Mouse (Mus musculus) forebrain, embryonic 16.5 days (tissue): ENCODE data around the gene Slc12a5. TPM values are rescaled to one million over a fixed set of nuclear protein-coding genes. Genes with fewer than 3 reads are reported as not detected.
A peak's percentile ranks its signal among the peaks of the same experiment; 100 is the strongest.

ENCODE experiments used
- ATAC-seq: fragments of 200-750 bp; cut with Nextera tagmentation; 2 replicates; pipeline ENCODE4 v1.8.0; 2017; ENCODE audit warnings: mild to moderate bottlenecking, moderate library complexity
- H3K27ac ChIP-seq: fragments of 300-500 bp; sonication (generic); 2 replicates; pipeline ENCODE4 v1.5.1; 2014; ENCODE audit warnings: low read length, control low read depth
- H3K27me3 ChIP-seq: fragments of 300-500 bp; sonication (generic); replicated peaks from 2 replicates; pipeline ENCODE4 v1.6.1; 2014; ENCODE audit warnings: low read length; ENCODE audit not compliant: control insufficient read depth, insufficient read depth
- H3K36me3 ChIP-seq: fragments of 300-500 bp; sonication (generic); 2 replicates; pipeline ENCODE4 v1.6.1; 2014; ENCODE audit not compliant: control insufficient read depth, insufficient read depth
- H3K4me1 ChIP-seq: fragments of 300-500 bp; sonication (generic); replicated peaks from 2 replicates; pipeline ENCODE4 v1.6.1; 2014; ENCODE audit warnings: low read length; ENCODE audit not compliant: control insufficient read depth, insufficient read depth
- H3K4me2 ChIP-seq: fragments of 300-500 bp; sonication (generic); 2 replicates; pipeline ENCODE4 v1.6.1; 2014; ENCODE audit warnings: mild to moderate bottlenecking, low read length, control low read depth
- H3K4me3 ChIP-seq: fragments of 300-500 bp; sonication (generic); replicated peaks from 2 replicates; pipeline ENCODE4 v1.5.1; 2014; ENCODE audit warnings: mild to moderate bottlenecking, low read length, control low read depth
- H3K9ac ChIP-seq: fragments of 300-500 bp; sonication (generic); replicated peaks from 2 replicates; pipeline ENCODE4 v1.6.1; 2014; ENCODE audit warnings: low read depth, low read length, control low read depth
- H3K9me3 ChIP-seq: fragments of 300-500 bp; sonication (generic); 2 replicates; pipeline ENCODE4 v1.6.1; 2016; ENCODE audit warnings: low read length; ENCODE audit not compliant: control insufficient read depth
- WGBS: fragments of 180-500 bp; shearing (Covaris S2); extraction: QIAGEN DNeasy Blood & Tissue Kit; methylation state at CpG from one replicate; pipeline ENCODE4 v1.1.7; 2014; 5-methylcytosine and 5-hydroxymethylcytosine counted together
- polyA plus RNA-seq: library from polyadenylated mRNA; unstranded; fragments of >200 nt; fragmentation: Nextera tagmentation; extraction: Ambion mirVana; gene quantifications from 2 replicates; pipeline ENCODE4 v1.2.1, GENCODE M21; 2015

Slc12a5 gene
- 13.1 and 22.4 TPM in 2 replicates for polyA plus RNA-seq

DNA sequence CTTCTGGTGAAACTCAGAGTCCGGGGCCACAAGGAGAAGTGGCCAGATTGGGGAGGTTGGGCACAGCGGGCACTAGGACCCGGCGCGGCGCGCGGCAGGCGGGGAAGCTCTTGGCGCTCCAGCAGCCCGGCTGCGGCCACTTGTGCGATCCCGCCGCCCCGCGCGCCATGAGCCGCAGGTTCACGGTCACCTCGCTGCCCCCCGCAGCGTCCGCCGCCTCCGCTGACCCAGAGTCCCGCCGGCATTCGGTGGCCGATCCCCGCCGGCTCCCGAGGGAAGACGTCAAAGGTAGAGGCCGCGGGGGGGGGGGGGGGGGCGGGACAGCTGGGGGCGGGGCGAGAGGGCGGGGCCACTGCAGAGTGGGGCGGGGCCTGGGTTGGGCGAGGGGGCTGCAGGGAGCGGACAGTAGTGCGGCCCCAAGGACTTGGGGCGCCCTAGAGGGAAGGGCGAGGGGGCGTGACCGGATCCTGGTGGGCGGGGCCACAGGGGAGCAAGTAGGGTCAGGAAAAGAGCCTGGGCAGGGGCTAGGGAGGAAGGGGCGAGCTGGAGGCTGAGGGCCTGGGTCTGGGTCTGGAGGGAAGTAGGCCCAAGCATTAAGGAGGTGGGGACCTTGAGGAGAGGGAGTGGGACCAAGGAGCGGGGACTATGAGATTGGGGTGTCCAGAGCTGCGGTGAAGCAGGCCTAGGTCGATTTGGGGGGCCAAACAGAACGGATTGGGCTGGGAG, at the start of gene Slc12a5:
TSS of gene Slc12a5 (plus strand) at position 87 of the 726 bp plus-strand sequence.
- H3K9me3 ChIP-seq, result no peaks in the 10 kb centered on the region
- no peak within 1 kb of the TSS for H3K27ac ChIP-seq
- peak within 1 kb of the TSS; percentile 60 for H3K9ac ChIP-seq
- H3K27me3 ChIP-seq, result peaks cover 3% of the 10 kb centered on the region; the same call in 1 of the 2 replicates
- H3K4me3 ChIP-seq, result peak within 1 kb of the TSS; percentile 58
- WGBS, result 1% methylated on average over 35 of the region's 54 CpGs
- H3K4me1 ChIP-seq, result peaks cover 23% of the 10 kb centered on the region
- no peaks in the 10 kb centered on the region for H3K36me3 ChIP-seq
- peak; percentile 39; the same call in 1 of the 2 replicates for ATAC-seq
- H3K4me2 ChIP-seq, result peak within 1 kb of the TSS; percentile 45

DNA sequence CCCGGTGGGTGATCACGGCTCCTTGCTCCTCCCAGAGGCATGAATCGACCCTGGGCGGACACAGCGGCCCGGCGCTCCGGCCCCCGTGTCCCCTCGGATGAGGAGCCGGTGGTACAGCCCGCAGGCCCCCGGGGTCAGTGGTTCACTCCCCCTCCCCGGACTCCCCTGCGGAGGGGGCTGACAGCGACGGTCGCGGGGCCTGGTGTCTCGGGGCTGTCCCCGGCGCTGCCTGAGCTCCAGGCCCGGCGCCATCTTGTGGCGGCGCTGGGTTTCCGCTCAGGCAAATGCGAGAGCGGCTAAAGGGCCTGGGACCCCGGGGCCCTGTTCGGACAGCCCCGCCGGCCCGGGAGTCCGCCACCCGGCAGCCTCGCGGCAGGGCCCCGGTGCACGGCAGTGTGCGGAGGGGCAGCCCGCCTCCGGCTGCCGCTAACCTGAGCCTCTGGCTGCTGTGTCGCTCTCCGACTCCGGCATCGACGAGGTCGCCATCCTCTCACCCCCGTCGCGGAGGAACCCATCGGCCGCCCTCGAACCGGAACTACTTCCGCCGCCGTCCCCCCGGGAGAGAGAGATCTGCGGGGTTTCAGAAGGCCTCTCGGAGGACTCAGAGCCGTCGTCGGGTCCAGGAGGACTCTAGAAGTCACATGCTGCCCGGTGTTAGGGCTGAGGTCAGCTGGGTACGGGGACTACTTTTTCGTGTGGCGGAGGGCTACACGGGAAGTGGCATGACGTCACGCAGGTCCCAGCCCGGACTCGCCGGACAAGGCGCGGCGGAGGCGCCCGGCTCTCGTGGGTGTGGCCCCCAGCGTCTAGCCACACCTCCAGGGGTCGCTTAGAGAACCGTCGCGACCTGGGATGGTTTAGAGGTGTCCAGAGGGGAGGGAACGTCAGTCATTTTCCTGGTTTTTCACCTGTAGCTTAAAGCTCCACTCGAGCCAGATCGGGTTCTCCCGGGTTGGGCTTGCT, 49.2 kb upstream of the Slc12a5 start, which contains the start of gene Zfp335:
TSS of gene Zfp335 (minus strand) at position 672 of the 963 bp plus-strand sequence.
- ATAC-seq, result peak; percentile 91
- WGBS, result under 1% methylated on average over 90 of the region's 91 CpGs
- H3K9me3 ChIP-seq, result no peaks in the 10 kb centered on the region; the same call in 1 of the 2 replicates
- no peaks in the 10 kb centered on the region for H3K27me3 ChIP-seq
- peaks cover 21% of the 10 kb centered on the region for H3K4me1 ChIP-seq
- peaks cover 22% of the 10 kb centered on the region for H3K36me3 ChIP-seq
- peak within 1 kb of the TSS; percentile 99 for H3K27ac ChIP-seq
- peak within 1 kb of the TSS; percentile 97 for H3K4me3 ChIP-seq
- H3K4me2 ChIP-seq, result peak within 1 kb of the TSS; percentile 96
- peak within 1 kb of the TSS; percentile 95 for H3K9ac ChIP-seq

DNA sequence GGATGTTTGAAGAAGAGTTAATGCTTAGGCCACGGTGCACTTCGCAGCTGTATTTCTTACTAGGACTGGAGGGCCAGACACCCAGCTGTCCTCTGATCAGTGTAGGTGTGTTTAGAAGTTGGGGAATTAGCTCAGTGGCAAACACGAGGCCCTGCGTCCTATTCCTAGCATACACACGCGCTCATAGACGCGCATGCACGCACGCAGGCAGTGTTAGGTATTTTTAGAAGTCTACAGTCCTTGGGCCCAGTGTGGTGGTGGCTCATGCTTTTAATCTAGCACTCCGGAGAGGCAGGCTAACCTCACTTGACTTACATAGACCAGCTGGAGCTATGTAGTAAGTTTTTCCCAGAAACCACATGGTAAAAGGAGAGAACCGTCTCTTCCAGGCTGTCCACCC, 48.5 kb upstream of the Slc12a5 start:
- no peaks in the 10 kb centered on the region for H3K9me3 ChIP-seq
- no peaks in the 10 kb centered on the region for H3K27me3 ChIP-seq
- H3K9ac ChIP-seq, result peak overlapping the region; percentile 95
- H3K27ac ChIP-seq, result peak overlapping the region; percentile 99
- H3K4me1 ChIP-seq, result peaks cover 21% of the 10 kb centered on the region
- H3K36me3 ChIP-seq, result peaks cover 15% of the 10 kb centered on the region
- peak; percentile 27 for ATAC-seq
- peak overlapping the region; percentile 97 for H3K4me3 ChIP-seq
- WGBS, result 20% methylated on average over 12 of the region's 12 CpGs
- peak overlapping the region; percentile 84 for H3K4me2 ChIP-seq

DNA sequence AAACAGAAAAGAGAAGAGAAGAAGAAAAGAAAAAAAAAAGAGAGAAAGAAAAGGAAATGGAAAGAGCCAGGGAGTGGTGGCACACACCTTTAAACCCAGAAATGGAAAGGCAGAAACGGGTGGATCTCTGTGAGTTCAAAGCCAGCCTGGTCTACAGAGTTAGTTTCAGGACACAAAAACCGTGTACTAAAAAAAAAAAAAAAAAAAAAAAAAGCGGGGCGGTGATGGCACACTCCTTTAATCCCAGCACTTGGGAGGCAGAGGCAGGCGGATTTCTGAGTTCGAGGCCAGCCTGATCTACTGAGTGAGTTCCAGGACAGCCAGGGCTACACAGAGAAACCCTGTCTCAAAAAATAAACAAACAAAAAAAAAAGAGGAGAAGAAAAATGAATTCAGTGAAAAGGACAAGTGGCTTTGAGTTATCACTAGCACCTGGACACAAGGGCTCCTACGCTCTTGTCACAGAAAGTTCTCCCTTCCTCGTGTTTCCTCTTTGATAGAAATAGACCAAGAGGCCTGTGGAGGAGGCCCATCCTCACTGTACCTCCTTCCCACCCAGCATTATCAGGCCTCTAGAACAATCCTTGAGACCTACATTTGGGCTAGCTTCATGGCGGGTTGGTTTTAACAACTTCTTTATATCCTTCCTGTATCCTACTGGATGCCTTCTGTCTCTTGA, 47.7 kb upstream of the Slc12a5 start:
- no peak overlapping the region for H3K4me3 ChIP-seq
- no peaks in the 10 kb centered on the region for H3K27me3 ChIP-seq
- no peak overlapping the region for H3K9ac ChIP-seq
- peaks cover 8% of the 10 kb centered on the region; the same call in 1 of the 2 replicates for H3K36me3 ChIP-seq
- H3K27ac ChIP-seq, result no peak overlapping the region
- no peak for ATAC-seq
- WGBS, result 92% methylated on average over 9 of the region's 9 CpGs
- no peak overlapping the region for H3K4me2 ChIP-seq
- no peaks in the 10 kb centered on the region for H3K9me3 ChIP-seq
- peaks cover 21% of the 10 kb centered on the region for H3K4me1 ChIP-seq

DNA sequence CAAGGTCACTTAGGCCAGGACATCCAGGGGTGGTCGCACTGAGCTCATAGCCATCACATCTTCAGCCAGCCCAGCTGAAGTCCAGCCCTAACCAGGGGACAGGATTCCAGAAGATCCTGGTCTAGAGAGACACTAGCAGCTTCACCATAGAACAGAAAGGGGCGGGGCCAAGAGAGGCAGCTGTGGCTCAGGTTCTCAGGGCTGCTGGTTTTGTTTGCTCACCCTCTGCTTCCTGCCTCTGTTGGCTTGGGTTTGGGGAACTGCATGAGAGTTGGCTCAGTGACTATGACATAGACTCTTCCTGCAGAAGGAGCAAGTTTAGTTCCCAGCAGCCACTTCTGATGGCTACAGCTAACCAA, 47.2 kb upstream of the Slc12a5 start:
- Histone ChIP-seq H3K4me3 (no peak overlapping the region), H3K9me3 (no peaks in the 10 kb centered on the region), H3K27me3 (no peaks in the 10 kb centered on the region), H3K9ac (no peak overlapping the region), H3K27ac (no peak overlapping the region), H3K4me1 (peaks cover 21% of the 10 kb centered on the region), H3K4me2 (no peak overlapping the region), H3K36me3 (peaks cover 4% of the 10 kb centered on the region; the same call in 1 of the 2 replicates)
- no peak for ATAC-seq
- WGBS, result 96% methylated on average over 2 of the region's 2 CpGs

DNA sequence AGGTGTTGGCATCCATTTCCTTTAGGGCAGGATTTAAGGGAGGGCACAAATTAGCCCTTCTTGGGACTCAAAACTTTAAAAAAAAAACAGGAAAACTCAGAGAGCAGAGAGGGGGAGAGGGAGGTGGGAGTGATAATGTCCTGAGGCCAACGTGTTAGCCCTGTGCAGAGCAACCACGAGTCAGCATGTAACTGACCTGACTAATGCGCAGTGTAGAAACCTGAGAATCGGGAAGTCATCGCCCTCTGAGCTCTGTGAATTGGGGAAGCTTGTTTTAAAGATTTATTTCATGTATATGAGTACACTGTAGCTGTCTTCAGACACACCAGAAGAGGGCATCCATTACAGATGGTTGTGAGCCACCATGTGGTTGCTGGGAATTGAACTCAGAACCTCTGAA, 43.8 kb upstream of the Slc12a5 start:
- H3K9me3 ChIP-seq, result no peaks in the 10 kb centered on the region
- H3K27me3 ChIP-seq, result no peaks in the 10 kb centered on the region
- no peak for ATAC-seq
- H3K9ac ChIP-seq, result no peak overlapping the region
- peaks cover 7% of the 10 kb centered on the region for H3K4me1 ChIP-seq
- H3K27ac ChIP-seq, result no peak overlapping the region
- H3K4me2 ChIP-seq, result no peak overlapping the region
- H3K36me3 ChIP-seq, result 0 out of 2 replicates have a peak, but pooled peaks cover 2% of the 10 kb centered on the region
- no peak overlapping the region for H3K4me3 ChIP-seq
- 89% methylated on average over 5 of the region's 5 CpGs for WGBS

DNA sequence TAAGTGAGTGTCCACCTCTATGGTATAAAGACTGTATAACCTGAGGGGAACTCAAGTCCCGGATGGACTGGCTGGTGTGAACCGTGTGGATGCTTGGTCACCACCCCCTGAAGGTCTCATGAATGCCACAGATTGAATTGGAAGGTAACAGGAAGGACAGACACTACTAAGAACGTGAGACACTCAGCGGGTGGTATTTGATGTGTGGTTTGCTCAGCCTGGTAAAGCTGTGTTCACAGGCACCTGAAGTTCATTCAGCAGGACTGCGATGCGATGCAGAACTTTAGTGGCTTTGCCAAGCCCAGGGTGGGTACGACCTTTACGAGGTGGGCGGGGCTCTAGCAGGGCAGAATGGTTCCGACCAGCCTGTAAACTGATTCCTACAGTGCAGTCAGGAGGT, 43.2 kb upstream of the Slc12a5 start:
- peaks cover 2% of the 10 kb centered on the region for H3K4me1 ChIP-seq
- no peaks in the 10 kb centered on the region for H3K27me3 ChIP-seq
- no peak overlapping the region for H3K4me3 ChIP-seq
- no peak overlapping the region for H3K27ac ChIP-seq
- WGBS, result 68% methylated on average over 10 of the region's 10 CpGs
- no peak overlapping the region for H3K9ac ChIP-seq
- no peak for ATAC-seq
- H3K36me3 ChIP-seq, result 0 out of 2 replicates have a peak, but pooled peaks cover 2% of the 10 kb centered on the region
- no peaks in the 10 kb centered on the region for H3K9me3 ChIP-seq
- H3K4me2 ChIP-seq, result no peak overlapping the region

DNA sequence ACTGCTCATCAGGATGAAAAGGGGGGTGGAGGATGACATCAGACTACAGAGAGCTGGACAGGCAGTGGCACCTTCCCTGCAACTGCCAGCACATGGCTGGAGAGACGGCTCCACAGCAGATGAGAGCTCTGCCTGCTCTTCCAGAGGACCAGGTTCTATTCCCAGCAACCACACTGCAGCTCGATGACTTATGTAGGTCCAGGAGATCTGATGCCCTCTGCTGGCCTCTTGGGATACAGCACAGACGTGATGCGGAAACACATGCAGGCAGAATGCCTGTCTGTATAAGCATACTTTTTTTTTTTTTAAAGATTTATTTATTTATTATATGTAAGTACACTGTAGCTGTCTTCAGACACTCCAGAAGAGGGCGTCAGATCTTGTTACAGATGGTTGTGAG, 42.3 kb upstream of the Slc12a5 start:
- Histone ChIP-seq H3K9me3 (no peaks in the 10 kb centered on the region), H3K27ac (no peak overlapping the region), H3K4me2 (no peak overlapping the region), H3K27me3 (no peaks in the 10 kb centered on the region), H3K9ac (no peak overlapping the region), H3K4me3 (no peak overlapping the region), H3K4me1 (no peaks in the 10 kb centered on the region; the same call in 1 of the 2 replicates), H3K36me3 (0 out of 2 replicates have a peak, but pooled peaks cover 2% of the 10 kb centered on the region)
- 62% methylated on average over 4 of the region's 5 CpGs for WGBS
- ATAC-seq, result 0 out of 2 replicates have a peak, but pooled peaks have one; percentile 18
